Mouse (Mus musculus): ENCODE measurements around the gene Dmrta1.

GRCm38 (mm10) chr4:89674711-89675110 lies 4.5 kb upstream of the Dmrta1 start:
- TF ChIP-seq TAL1 (conservative IDR thresholded peaks at IDR 0.05; ENCODE audit: low read depth, low read length) (no peak), GATA2 (IDR thresholded peaks at IDR 0.05; ENCODE audit: borderline replicate concordance, low read depth, low read length) (no peak)

Data from G1E (cell line).